Mouse (Mus musculus) kidney, embryonic 14.5 days (tissue): ENCODE results near the gene Myh8. TPM values are rescaled to one million over a fixed set of nuclear protein-coding genes. Genes with fewer than 3 reads are reported as not detected.

Source experiments
- ATAC-seq: fragments of 200-750 bp; cut with Nextera tagmentation; 2 replicates; pipeline ENCODE4 v1.8.0; 2017; ENCODE audit warnings: moderate number of reproducible peaks, mild to moderate bottlenecking, moderate TSS enrichment, moderate library complexity; ENCODE audit not compliant: low FRiP score, low TSS enrichment
- H3K27ac ChIP-seq: fragments of 300-500 bp; sonication (generic); 2 replicates; pipeline ENCODE4 v1.5.1; 2014; ENCODE audit warnings: low read depth, mild to moderate bottlenecking, low read length, moderate library complexity, mixed read lengths
- H3K27me3 ChIP-seq: fragments of 300-500 bp; sonication (generic); 2 replicates; pipeline ENCODE4 v1.6.1; 2014; ENCODE audit warnings: mild to moderate bottlenecking, low read length; ENCODE audit not compliant: control insufficient read depth, insufficient read depth
- H3K36me3 ChIP-seq: fragments of 300-500 bp; sonication (generic); 2 replicates; pipeline ENCODE4 v1.6.1; 2014; ENCODE audit warnings: low read length, mixed read lengths; ENCODE audit not compliant: control insufficient read depth, insufficient read depth
- H3K4me1 ChIP-seq: fragments of 300-500 bp; sonication (generic); 2 replicates; pipeline ENCODE4 v1.6.1; 2014; ENCODE audit warnings: low read length, mixed read lengths; ENCODE audit not compliant: control insufficient read depth, insufficient read depth
- H3K4me2 ChIP-seq: fragments of 300-500 bp; sonication (generic); replicated peaks from 2 replicates; pipeline ENCODE4 v1.6.1; 2014; ENCODE audit warnings: low read depth, mild to moderate bottlenecking, low read length
- H3K4me3 ChIP-seq: fragments of 300-500 bp; sonication (generic); 2 replicates; pipeline ENCODE4 v1.5.1; 2014; ENCODE audit warnings: mild to moderate bottlenecking, low read length
- H3K9ac ChIP-seq: fragments of 300-500 bp; sonication (generic); 2 replicates; pipeline ENCODE4 v1.6.1; 2014; ENCODE audit warnings: low read depth, mild to moderate bottlenecking, low read length, moderate library complexity
- H3K9me3 ChIP-seq: fragments of 300-500 bp; sonication (generic); 2 replicates; pipeline ENCODE4 v1.6.1; 2016; ENCODE audit warnings: low read length; ENCODE audit not compliant: control insufficient read depth
- WGBS: fragments of 180-500 bp; shearing (Covaris S2); extraction: QIAGEN DNeasy Blood & Tissue Kit; methylation state at CpG from one replicate; pipeline ENCODE4 v1.1.7; 2014; 5-methylcytosine and 5-hydroxymethylcytosine counted together
- polyA plus RNA-seq: library from polyadenylated mRNA; unstranded; fragments of >200 nt; fragmentation: Nextera tagmentation; extraction: Ambion mirVana; gene quantifications from 2 replicates; pipeline ENCODE4 v1.2.1, GENCODE M21; 2014

Myh8 gene
- polyA plus RNA-seq, result 0.04 and 0.12 TPM in 2 replicates

- Histone ChIP-seq H3K36me3 (no peaks in the 10 kb centered on the region), H3K4me1 (no peaks in the 10 kb centered on the region), H3K27me3 (no peaks in the 10 kb centered on the region), H3K27ac (no peak within 1 kb of the TSS), H3K9ac (no peak within 1 kb of the TSS), H3K4me3 (no peak within 1 kb of the TSS), H3K4me2 (no peak within 1 kb of the TSS), H3K9me3 (no peaks in the 10 kb centered on the region)
- 85% methylated on average over 10 of the region's 10 CpGs for WGBS
- no peak for ATAC-seq
These were observed at the start of gene Myh8 for GRCm38 (mm10) chr11:67276601-67277174. Gene Myh8, plus strand, starts transcription at chr11:67277124.

GRCm38 (mm10) chr11:67228731-67229130 is 48.2 kb upstream of the Myh8 start:
- H3K4me3 ChIP-seq, result no peak overlapping the region
- no peaks in the 10 kb centered on the region for H3K4me1 ChIP-seq
- no peak overlapping the region for H3K4me2 ChIP-seq
- no peaks in the 10 kb centered on the region for H3K27me3 ChIP-seq
- WGBS, result 92% methylated on average over 3 of the region's 3 CpGs
- H3K27ac ChIP-seq, result no peak overlapping the region
- no peak overlapping the region for H3K9ac ChIP-seq
- H3K36me3 ChIP-seq, result no peaks in the 10 kb centered on the region
- no peak for ATAC-seq
- H3K9me3 ChIP-seq, result no peaks in the 10 kb centered on the region

DNA sequence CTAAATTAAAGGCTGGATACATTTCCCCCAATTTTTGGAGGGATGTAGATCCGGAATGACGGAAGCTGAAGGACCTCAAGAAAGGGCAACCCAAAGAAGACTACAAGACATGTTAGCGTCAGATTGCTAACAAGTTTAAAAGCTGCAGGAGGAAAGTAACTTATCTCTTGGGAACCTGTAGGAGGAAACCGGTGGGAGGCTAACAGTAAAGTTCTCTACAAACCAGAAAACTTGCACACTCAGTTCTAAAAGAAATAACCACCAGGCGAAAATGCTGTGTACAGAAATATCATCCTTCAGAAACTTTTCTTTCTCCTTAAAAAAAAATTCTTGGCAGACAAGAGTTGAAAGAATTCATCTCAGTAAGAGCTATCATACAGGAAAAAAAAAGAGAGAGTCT is 47.8 kb upstream of the Myh8 start:
- no peaks in the 10 kb centered on the region for H3K27me3 ChIP-seq
- H3K4me1 ChIP-seq, result no peaks in the 10 kb centered on the region
- no peak overlapping the region for H3K4me2 ChIP-seq
- H3K27ac ChIP-seq, result no peak overlapping the region
- no peak overlapping the region for H3K4me3 ChIP-seq
- H3K9ac ChIP-seq, result no peak overlapping the region
- H3K9me3 ChIP-seq, result no peaks in the 10 kb centered on the region
- ATAC-seq, result no peak
- no peaks in the 10 kb centered on the region for H3K36me3 ChIP-seq
- 78% methylated on average over 5 of the region's 5 CpGs for WGBS

DNA sequence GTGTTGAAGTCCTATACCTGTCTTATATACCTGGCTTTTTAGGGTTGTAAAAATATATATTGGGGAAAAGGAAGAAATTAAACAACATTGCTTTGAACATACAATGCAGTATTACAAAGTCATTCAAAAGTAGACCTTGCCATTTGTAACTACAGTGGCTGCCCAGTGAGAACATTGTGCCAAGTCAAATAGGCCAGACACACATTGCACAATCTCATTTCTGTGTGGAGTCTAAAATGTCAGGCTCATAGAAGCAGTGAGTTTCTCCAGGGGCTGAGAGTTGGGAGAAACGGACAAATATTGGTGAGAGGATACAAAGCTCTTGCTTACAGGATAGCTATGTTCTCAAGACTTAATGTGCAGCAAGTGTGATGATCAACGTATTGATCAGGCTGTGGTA is 47.0 kb upstream of the Myh8 start:
- no peak overlapping the region for H3K4me3 ChIP-seq
- no peaks in the 10 kb centered on the region for H3K4me1 ChIP-seq
- WGBS, result 83% methylated on average over 2 of the region's 2 CpGs
- H3K27ac ChIP-seq, result no peak overlapping the region
- H3K27me3 ChIP-seq, result no peaks in the 10 kb centered on the region
- H3K4me2 ChIP-seq, result no peak overlapping the region
- ATAC-seq, result no peak
- no peaks in the 10 kb centered on the region for H3K36me3 ChIP-seq
- no peaks in the 10 kb centered on the region for H3K9me3 ChIP-seq
- H3K9ac ChIP-seq, result no peak overlapping the region

GRCm38 (mm10) chr11:67235639-67236358 is 41.1 kb upstream of the Myh8 start:
- H3K27me3 ChIP-seq, result no peaks in the 10 kb centered on the region
- ATAC-seq, result no peak
- no peak overlapping the region for H3K4me3 ChIP-seq
- H3K9ac ChIP-seq, result no peak overlapping the region
- H3K36me3 ChIP-seq, result no peaks in the 10 kb centered on the region
- no peaks in the 10 kb centered on the region for H3K9me3 ChIP-seq
- no peak overlapping the region for H3K27ac ChIP-seq
- no peak overlapping the region for H3K4me2 ChIP-seq
- WGBS, result 61% methylated on average over 5 of the region's 5 CpGs
- H3K4me1 ChIP-seq, result no peaks in the 10 kb centered on the region

- Histone ChIP-seq H3K4me2 (no peak overlapping the region), H3K9me3 (no peaks in the 10 kb centered on the region), H3K4me3 (no peak overlapping the region), H3K27me3 (no peaks in the 10 kb centered on the region), H3K9ac (no peak overlapping the region), H3K27ac (no peak overlapping the region), H3K36me3 (no peaks in the 10 kb centered on the region), H3K4me1 (no peaks in the 10 kb centered on the region)
- no peak for ATAC-seq
- 82% methylated on average over 9 of the region's 9 CpGs for WGBS
These were observed 40.1 kb upstream of the Myh8 start for GRCm38 (mm10) chr11:67236799-67237198.

GRCm38 (mm10) chr11:67237481-67238079 is 39.3 kb upstream of the Myh8 start, which contains the start of gene Myh4:
Gene Myh4, plus strand, starts transcription at chr11:67238029.
- WGBS, result 70% methylated on average over 5 of the region's 5 CpGs
- Histone ChIP-seq H3K36me3 (no peaks in the 10 kb centered on the region), H3K27me3 (no peaks in the 10 kb centered on the region), H3K9me3 (no peaks in the 10 kb centered on the region), H3K4me3 (no peak within 1 kb of the TSS), H3K9ac (no peak within 1 kb of the TSS), H3K4me2 (no peak within 1 kb of the TSS), H3K4me1 (no peaks in the 10 kb centered on the region), H3K27ac (no peak within 1 kb of the TSS)
- ATAC-seq, result no peak

DNA sequence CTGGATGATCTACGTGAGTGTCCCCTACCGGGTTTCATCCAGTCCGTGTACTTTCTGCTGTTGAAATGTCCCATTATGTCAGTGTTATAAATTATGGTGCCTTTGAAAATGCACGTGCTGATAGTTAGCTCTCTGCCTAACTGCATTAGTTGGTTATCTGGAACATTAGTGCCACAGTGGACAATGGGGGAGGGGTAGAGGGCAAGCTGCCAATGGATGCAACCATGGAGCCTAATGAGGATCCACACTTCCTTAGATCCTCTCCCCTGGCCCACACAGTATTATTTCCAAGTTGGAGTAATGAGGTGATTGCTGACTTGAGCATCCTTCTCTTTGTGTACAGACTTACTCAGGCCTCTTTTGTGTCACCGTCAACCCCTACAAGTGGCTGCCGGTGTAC is 35.9 kb upstream of the Myh8 start:
- ATAC-seq, result no peak
- 86% methylated on average over 6 of the region's 6 CpGs for WGBS
- no peak overlapping the region for H3K9ac ChIP-seq

DNA sequence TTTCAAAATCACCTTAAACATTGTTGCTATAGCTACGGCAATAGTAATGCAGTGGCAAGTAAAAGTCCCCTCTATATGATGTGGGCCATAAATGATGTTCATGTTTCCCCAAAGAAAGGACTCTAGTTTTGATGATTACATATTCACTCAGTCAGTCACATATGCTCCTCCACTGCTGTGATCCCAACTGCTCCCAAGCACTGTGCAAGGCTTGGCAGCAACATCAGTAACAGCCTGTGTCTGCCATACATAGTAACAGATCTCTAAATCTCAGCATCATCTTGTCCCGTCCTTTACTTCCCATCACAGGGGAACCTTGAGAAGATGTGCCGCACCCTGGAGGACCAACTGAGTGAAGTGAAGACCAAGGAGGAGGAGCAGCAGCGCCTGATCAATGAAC is 23.2 kb upstream of the Myh8 start:
- H3K4me2 ChIP-seq, result no peak overlapping the region
- ATAC-seq, result no peak
- H3K4me1 ChIP-seq, result no peaks in the 10 kb centered on the region
- H3K9me3 ChIP-seq, result no peaks in the 10 kb centered on the region
- H3K27ac ChIP-seq, result no peak overlapping the region
- H3K4me3 ChIP-seq, result no peak overlapping the region
- H3K9ac ChIP-seq, result no peak overlapping the region
- WGBS, result 91% methylated on average over 4 of the region's 4 CpGs
- no peaks in the 10 kb centered on the region for H3K36me3 ChIP-seq
- no peaks in the 10 kb centered on the region for H3K27me3 ChIP-seq

More for the DNA sequence above, 35.9 kb upstream of the Myh8 start:
- Histone ChIP-seq H3K4me1 (no peaks in the 10 kb centered on the region), H3K4me2 (no peak overlapping the region), H3K9me3 (no peaks in the 10 kb centered on the region), H3K27ac (no peak overlapping the region), H3K4me3 (no peak overlapping the region), H3K27me3 (no peaks in the 10 kb centered on the region), H3K36me3 (no peaks in the 10 kb centered on the region)
